Mouse (Mus musculus) embryonic fibroblast, embryonic 13.5 days (primary cell): ENCODE measurements at regions not wholly inside any gene's neighbourhood (a gene's known extent, or its start where the extent isn't known, plus 50 kb on each side); places are given as distances from the start of the nearest gene placed in this dataset.

Experiments used
- H3K27ac ChIP-seq: 2 replicates; pipeline ENCODE4 v1.5.1; 2012; ENCODE audit warnings: low read length, control low read depth, inconsistent platforms; ENCODE audit not compliant: insufficient read depth
- H3K4me1 ChIP-seq: 2 replicates; pipeline ENCODE4 v1.6.1; 2011; ENCODE audit warnings: low read length; ENCODE audit not compliant: control insufficient read depth, insufficient read depth
- H3K4me3 ChIP-seq: 2 replicates; pipeline ENCODE4 v1.5.1; 2011; ENCODE audit warnings: mild to moderate bottlenecking, control low read depth, low read length; ENCODE audit not compliant: insufficient read depth
- CTCF ChIP-seq: IDR thresholded peaks from 2 replicates; pipeline ENCODE4 v1.5.1; 2011; ENCODE audit warnings: mild to moderate bottlenecking, control low read depth, low read length, moderate library complexity, borderline replicate concordance; ENCODE audit not compliant: insufficient read depth
- POLR2A ChIP-seq: IDR thresholded peaks from 2 replicates; pipeline ENCODE4 v1.6.1; 2011; ENCODE audit warnings: low read depth, mild to moderate bottlenecking, control low read depth, low read length, moderate library complexity

DNA sequence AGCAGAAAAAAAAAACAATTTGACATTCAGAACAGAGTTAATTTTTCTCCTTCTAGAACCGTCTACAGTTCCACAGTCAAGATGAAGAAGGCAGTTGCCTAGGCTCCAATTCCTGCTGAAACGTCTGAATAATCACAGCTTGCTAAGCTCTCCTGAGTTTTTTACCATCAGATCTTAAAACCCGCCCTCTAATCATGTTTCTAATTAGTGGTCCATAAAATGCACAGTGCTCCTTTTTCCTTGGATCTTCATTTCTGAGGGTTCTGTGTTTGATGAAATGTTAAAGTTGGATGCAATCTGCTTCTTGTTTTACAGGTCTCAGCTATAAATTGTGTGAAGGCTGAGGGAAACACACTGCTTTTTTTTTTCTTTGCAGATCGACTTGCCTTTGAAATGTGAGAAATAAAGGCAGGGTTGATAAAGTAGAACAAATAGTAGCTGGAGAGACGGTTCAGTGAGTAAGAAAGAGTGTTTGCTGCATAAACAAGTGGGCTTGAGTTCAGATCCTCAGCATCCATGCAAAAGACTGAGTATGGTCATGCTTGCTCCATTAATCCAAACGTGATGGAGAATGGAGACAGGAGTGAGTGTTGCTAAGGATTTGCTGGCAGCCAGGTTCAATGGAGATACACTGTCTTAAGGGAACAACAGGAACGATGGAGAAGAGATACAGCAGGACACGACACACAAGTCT lies 499.3 kb downstream of the Nuf2 start:
- H3K27ac ChIP-seq, result no peak overlapping the region
- H3K4me1 ChIP-seq, result no peaks in the 10 kb centered on the region
- TF ChIP-seq POLR2A (no peak), CTCF (no peak)
- no peak overlapping the region for H3K4me3 ChIP-seq

DNA sequence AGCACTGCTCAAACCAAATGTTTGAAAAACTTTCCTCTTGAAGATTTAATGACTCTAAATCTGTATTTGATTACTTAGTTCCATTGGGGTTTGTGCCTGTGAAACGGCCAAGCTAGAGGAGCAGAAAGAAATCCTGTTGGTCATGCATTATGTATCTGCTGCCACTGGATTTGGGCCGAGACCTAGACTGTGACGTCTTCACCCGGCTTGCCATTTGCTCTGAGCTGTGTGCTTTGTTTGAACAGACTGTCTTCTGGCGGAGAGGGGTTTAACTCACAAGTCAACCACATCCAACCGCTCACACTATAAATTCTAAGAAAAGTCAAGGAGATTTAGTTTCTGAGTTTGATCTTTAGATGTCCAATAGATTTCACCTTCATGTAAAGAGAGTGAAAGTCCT lies 503.6 kb downstream of the Nuf2 start:
- Histone ChIP-seq H3K4me1 (no peaks in the 10 kb centered on the region), H3K4me3 (no peak overlapping the region), H3K27ac (no peak overlapping the region)
- TF ChIP-seq CTCF, result no peak
- no peak for TF ChIP-seq POLR2A

DNA sequence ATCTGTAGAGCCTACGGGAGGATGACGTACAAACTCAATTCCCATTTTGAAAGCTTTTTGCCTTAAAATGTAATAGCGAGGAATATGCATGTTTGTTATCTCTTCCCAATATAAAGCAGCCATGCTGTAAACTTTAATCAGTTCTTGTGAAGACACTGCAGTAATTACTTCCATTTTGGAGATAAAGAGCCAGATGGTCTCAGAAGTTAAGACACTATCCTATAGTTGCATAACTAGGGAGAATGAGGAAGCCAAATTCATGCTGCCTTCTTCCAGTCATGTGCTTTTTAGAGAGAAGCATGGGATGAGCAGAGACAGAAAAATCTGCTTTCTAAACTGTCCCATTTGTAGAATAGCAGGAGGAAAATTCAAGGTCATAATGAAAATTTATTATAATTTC lies 504.0 kb downstream of the Nuf2 start:
- no peak overlapping the region for H3K27ac ChIP-seq
- no peaks in the 10 kb centered on the region for H3K4me1 ChIP-seq
- no peak overlapping the region for H3K4me3 ChIP-seq
- TF ChIP-seq CTCF, result no peak
- no peak for TF ChIP-seq POLR2A

DNA sequence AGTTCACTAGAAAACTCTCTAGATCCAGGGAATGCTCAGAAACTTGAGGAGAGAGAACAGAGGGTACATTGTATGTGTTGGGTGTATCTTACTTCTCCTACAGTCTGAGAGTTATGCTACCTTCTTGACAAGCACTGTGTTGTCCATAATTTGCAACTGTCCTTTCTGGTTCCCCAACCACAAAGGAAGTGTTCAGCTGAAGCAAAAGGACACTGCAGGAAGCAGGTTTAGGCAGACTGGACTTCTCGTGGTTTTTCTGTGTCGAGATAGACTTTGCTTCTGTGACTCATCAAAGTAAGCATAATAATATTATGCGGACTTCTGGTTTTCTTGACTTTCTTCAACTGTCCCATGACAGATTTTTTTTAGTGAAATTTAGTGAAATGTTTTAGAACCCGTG lies 506.7 kb downstream of the Nuf2 start:
- Histone ChIP-seq H3K4me1 (no peaks in the 10 kb centered on the region), H3K4me3 (no peak overlapping the region), H3K27ac (no peak overlapping the region)
- TF ChIP-seq POLR2A (no peak), CTCF (no peak)

DNA sequence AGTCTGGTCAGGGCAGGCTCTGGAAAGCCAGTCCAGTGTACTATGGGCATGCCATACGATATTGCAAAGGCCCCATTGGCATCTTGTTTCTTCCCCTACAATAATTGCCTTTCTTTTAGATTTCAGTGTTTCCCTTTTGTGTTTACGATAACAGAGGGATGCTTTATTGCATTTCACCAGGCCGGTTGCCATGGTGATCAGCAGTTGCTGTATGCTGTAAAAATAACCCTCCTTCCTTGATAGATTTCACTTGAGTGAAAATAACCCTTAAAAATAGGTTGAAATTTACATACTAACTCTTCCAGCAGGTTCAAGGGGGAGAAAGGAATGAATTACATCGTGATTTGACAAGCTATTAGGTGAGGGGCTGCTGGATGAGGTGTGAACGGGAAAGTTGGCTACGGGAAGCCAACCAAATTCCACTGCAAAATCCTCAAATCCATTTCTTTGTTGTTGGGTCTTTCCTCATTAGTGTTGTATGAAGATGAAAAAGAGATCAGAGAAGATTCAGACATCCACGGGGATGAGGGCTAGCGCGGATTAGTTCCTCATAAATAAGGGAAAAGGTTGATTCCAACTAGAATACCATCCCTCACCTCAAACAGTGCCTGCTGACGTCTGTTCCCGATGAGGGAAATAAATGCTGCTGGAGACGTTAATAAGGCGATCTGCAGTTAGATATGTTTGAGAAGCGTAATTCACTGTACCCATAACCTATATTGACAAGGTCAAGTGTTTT lies 539.6 kb downstream of the Nuf2 start:
- no peak for TF ChIP-seq POLR2A
- TF ChIP-seq CTCF, result no peak
- no peaks in the 10 kb centered on the region for H3K4me1 ChIP-seq
- H3K27ac ChIP-seq, result no peak overlapping the region
- H3K4me3 ChIP-seq, result no peak overlapping the region

DNA sequence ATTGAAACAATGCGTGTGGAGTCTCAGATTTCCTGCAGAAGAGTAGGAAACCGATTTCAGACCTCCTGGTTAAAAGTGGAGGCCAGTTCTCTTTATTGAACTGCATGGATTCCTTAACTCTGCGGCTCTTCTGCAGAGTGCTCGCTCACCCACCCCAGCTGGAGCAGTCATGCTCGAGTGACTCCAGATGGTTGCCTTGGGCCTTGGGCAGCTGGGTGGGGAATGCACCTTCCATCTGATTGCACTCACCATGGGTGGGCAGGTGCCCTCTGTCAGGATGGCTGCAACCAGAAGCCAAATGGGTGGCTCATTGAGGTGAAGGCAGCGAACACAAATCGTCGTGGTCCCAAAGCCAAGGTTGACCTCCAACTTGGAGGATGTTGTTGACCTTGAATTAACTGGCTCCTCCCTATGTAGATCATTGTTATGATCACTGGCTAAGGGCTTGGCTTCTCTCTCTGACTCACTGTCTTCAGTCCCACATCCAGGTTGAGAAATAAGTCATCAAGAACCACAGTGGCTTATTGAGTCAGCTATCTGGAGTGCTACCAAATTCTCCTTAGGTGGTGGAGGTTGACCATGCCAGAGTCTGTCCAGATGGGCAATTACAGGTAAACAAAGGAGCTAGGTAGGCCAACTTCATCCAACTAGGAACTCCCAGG lies 543.1 kb upstream of the Pbx1 start:
- Histone ChIP-seq H3K4me3 (no peak overlapping the region), H3K4me1 (no peaks in the 10 kb centered on the region), H3K27ac (no peak overlapping the region)
- TF ChIP-seq POLR2A (no peak), CTCF (no peak)

DNA sequence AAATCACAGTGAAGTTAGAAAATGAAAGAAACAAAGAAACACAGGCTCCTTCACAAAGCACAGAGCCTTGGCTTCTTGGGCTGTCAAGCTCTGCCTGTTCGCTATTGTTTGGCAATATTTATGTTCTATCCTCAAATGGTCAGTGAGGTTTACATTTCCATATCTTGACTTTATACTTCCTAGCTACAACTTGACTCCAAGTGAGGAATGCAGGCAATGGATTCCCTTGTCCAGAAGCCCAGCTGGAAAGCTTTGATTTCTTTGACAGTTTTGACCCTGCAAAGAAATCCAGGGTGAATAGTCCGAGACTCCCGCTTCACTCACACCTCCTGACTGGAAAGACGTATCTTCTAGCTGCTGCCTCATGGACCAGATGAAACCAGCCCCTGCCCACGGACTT lies 537.3 kb upstream of the Pbx1 start:
- H3K4me1 ChIP-seq, result no peaks in the 10 kb centered on the region
- no peak overlapping the region for H3K27ac ChIP-seq
- H3K4me3 ChIP-seq, result no peak overlapping the region
- TF ChIP-seq POLR2A (no peak), CTCF (no peak)

DNA sequence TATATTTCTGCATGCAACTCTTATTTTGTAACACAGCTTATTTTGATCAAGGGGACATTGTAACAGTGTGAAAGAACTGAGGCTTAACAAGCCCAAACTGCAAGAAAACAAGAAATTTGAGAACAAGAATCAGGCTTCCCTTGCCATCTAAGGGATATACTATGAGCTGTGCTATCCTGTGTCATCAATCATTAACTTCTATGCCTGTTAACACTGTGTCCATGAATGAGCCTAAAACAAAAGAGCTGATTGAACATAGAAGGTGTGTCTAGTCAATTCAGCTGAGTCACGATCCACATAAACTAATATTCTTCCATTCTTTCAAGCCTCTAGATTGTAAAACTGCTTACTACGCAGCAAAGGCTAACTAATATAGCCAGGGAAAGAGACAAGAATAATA lies 535.3 kb upstream of the Pbx1 start:
- no peak for TF ChIP-seq CTCF
- no peak for TF ChIP-seq POLR2A
- Histone ChIP-seq H3K4me1 (no peaks in the 10 kb centered on the region), H3K4me3 (no peak overlapping the region), H3K27ac (no peak overlapping the region)

DNA sequence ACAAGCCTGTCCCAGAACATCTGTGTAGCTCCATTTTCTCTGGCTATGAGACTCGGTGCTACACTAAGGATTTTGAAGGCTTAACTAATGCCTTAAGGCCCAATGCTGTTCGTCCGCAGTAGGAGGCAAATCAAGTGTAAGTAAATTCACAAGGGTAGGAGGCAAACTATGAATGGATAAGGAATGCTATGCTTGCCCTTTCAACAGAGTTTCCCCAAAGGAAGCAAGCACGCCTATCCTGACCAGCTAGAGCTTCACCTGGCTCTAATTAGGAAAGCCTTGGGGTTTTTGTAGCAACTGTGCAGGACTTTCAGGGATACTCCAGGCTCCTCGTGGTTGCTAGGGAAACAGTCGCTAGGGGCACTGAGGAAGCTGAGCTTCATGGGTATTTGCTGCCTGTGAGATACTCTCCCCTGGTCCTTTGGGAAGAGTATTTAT lies 532.4 kb upstream of the Pbx1 start:
- H3K4me3 ChIP-seq, result no peak overlapping the region
- no peaks in the 10 kb centered on the region for H3K4me1 ChIP-seq
- TF ChIP-seq CTCF, result no peak
- TF ChIP-seq POLR2A, result no peak
- H3K27ac ChIP-seq, result no peak overlapping the region

DNA sequence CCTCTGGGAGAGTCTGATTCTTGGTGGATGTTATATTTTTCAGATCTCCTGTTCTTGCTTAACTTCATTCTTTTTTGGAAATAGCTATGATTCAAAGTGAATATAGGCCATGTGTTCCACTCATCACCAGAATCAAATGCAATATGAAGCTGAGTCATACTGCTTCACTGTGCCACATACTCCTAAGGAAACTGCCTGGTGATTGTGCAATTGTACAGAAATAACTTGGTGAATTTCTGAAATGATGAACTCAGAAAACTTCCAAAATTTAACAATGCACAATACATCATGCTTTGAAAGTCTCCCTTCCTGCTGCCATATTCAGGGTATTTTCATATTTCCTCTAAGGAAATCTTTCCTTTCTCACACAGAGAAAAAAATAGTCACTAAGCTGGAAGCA lies 518.9 kb upstream of the Pbx1 start:
- Histone ChIP-seq H3K4me3 (no peak overlapping the region), H3K27ac (0 out of 2 replicates have a peak overlapping the region, but pooled peaks have one; percentile 26), H3K4me1 (no peaks in the 10 kb centered on the region)
- TF ChIP-seq POLR2A (no peak), CTCF (no peak)
